Mouse (Mus musculus): ENCODE data around the gene Stard13. TPM values are rescaled to one million over a fixed set of nuclear protein-coding genes. Genes with fewer than 3 reads are reported as not detected.

Gene Stard13
- polyA plus RNA-seq, 1 experiment: 7.1 TPM

GRCm38 (mm10) chr5:151133744-151134143, 99.9 kb downstream of the Stard13 start:
- Histone ChIP-seq H3K9me3 (replicated peaks; ENCODE audit: control insufficient read depth, insufficient read depth, low read length, poor library complexity, severe bottlenecking) (no peaks in the 10 kb centered on the region; the same call in 1 of the 2 replicates), H3K36me3 (ENCODE audit: control insufficient read depth, insufficient read depth, low read length, poor library complexity, severe bottlenecking) (no peaks in the 10 kb centered on the region), H3K9ac (ENCODE audit: low read depth, poor library complexity, severe bottlenecking) (no peak overlapping the region), H3K27ac (ENCODE audit: insufficient read depth, low read length) (no peak overlapping the region), H3K27me3 (ENCODE audit: control insufficient read depth, insufficient read depth, low read length, poor library complexity, severe bottlenecking) (no peaks in the 10 kb centered on the region), H3K4me1 (ENCODE audit: control insufficient read depth, insufficient read depth, low read length) (no peaks in the 10 kb centered on the region), H3K4me3 (ENCODE audit: low read depth, low read length) (no peak overlapping the region)
- TF ChIP-seq CTCF (IDR thresholded peaks at IDR 0.05; ENCODE audit: low read depth, low read length): no peak
- no peak for TF ChIP-seq POLR2A (IDR thresholded peaks at IDR 0.05; ENCODE audit: insufficient read depth, low read length)
- no peak for TF ChIP-seq EP300 (IDR thresholded peaks at IDR 0.05; ENCODE audit: insufficient read depth, low read depth, low read length)

DNA sequence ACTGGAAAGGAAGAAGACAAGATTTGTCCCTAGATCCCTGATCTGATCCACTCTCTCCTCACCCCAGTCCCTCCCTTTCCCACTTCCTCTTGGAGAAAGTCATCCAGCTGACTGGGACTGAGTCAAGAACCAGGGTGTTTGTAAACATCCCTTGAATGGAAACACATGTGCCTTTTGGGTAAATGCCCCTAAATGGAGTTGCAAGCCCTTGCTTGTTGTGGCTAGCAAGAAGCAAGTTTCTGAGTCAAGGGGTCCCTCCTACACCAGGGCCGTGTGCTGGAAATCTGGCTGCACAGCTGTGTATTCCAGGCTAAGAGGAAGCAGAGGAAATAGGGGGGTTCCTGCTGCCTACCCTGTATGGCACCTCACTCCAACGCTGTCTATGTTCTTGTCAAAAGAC, 103.9 kb downstream of the Stard13 start:
- no peak overlapping the region for H3K27ac ChIP-seq (ENCODE audit: insufficient read depth, low read length)

GRCm38 (mm10) chr5:151127298-151127717, 106.3 kb downstream of the Stard13 start:
- Histone ChIP-seq H3K9ac (ENCODE audit: low read depth, poor library complexity, severe bottlenecking) (no peak overlapping the region), H3K4me1 (ENCODE audit: control insufficient read depth, insufficient read depth, low read length) (no peaks in the 10 kb centered on the region), H3K4me3 (ENCODE audit: low read depth, low read length) (no peak overlapping the region), H3K9me3 (replicated peaks; ENCODE audit: control insufficient read depth, insufficient read depth, low read length, poor library complexity, severe bottlenecking) (no peaks in the 10 kb centered on the region), H3K36me3 (ENCODE audit: control insufficient read depth, insufficient read depth, low read length, poor library complexity, severe bottlenecking) (no peaks in the 10 kb centered on the region), H3K27ac (ENCODE audit: insufficient read depth, low read length) (no peak overlapping the region), H3K27me3 (ENCODE audit: control insufficient read depth, insufficient read depth, low read length, poor library complexity, severe bottlenecking) (no peaks in the 10 kb centered on the region; the same call in 1 of the 2 replicates)
- TF ChIP-seq POLR2A (IDR thresholded peaks at IDR 0.05; ENCODE audit: insufficient read depth, low read length) (no peak), EP300 (IDR thresholded peaks at IDR 0.05; ENCODE audit: insufficient read depth, low read depth, low read length) (no peak), CTCF (IDR thresholded peaks at IDR 0.05; ENCODE audit: low read depth, low read length) (no peak)

More for the DNA sequence above, 103.9 kb downstream of the Stard13 start:
- H3K9me3 ChIP-seq (replicated peaks; ENCODE audit: control insufficient read depth, insufficient read depth, low read length, poor library complexity, severe bottlenecking): no peaks in the 10 kb centered on the region
- H3K9ac ChIP-seq (ENCODE audit: low read depth, poor library complexity, severe bottlenecking): no peak overlapping the region
- no peaks in the 10 kb centered on the region for H3K36me3 ChIP-seq (ENCODE audit: control insufficient read depth, insufficient read depth, low read length, poor library complexity, severe bottlenecking)
- no peak for TF ChIP-seq CTCF (IDR thresholded peaks at IDR 0.05; ENCODE audit: low read depth, low read length)
- no peak for TF ChIP-seq POLR2A (IDR thresholded peaks at IDR 0.05; ENCODE audit: insufficient read depth, low read length)
- TF ChIP-seq EP300 (IDR thresholded peaks at IDR 0.05; ENCODE audit: insufficient read depth, low read depth, low read length): no peak
- no peaks in the 10 kb centered on the region for H3K27me3 ChIP-seq (ENCODE audit: control insufficient read depth, insufficient read depth, low read length, poor library complexity, severe bottlenecking)
- no peak overlapping the region for H3K4me3 ChIP-seq (ENCODE audit: low read depth, low read length)
- H3K4me1 ChIP-seq (ENCODE audit: control insufficient read depth, insufficient read depth, low read length): no peaks in the 10 kb centered on the region

DNA sequence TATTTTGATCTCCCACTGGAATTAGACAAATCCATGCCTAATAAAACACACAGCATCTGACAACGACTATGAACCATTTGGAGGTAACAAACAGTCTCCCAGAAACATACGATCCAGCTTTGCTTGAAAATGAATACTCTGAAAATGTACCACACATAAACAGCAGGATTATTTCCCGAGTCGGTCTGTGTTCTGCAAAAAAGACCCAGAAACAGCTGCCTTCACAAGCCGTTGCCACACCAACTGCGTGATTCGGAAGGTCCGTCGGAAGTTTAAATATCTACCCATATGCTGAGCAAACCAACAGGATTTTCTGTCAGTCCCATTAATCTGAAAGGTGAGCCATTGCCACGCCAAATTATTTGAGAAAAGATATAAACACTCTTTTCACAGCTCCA, 107.0 kb downstream of the Stard13 start:
- H3K27me3 ChIP-seq (ENCODE audit: control insufficient read depth, insufficient read depth, low read length, poor library complexity, severe bottlenecking): no peaks in the 10 kb centered on the region; the same call in 1 of the 2 replicates
- no peak overlapping the region for H3K9ac ChIP-seq (ENCODE audit: low read depth, poor library complexity, severe bottlenecking)
- no peaks in the 10 kb centered on the region for H3K9me3 ChIP-seq (replicated peaks; ENCODE audit: control insufficient read depth, insufficient read depth, low read length, poor library complexity, severe bottlenecking)
- no peak overlapping the region for H3K27ac ChIP-seq (ENCODE audit: insufficient read depth, low read length)
- H3K36me3 ChIP-seq (ENCODE audit: control insufficient read depth, insufficient read depth, low read length, poor library complexity, severe bottlenecking): no peaks in the 10 kb centered on the region
- no peaks in the 10 kb centered on the region for H3K4me1 ChIP-seq (ENCODE audit: control insufficient read depth, insufficient read depth, low read length)
- TF ChIP-seq EP300 (IDR thresholded peaks at IDR 0.05; ENCODE audit: insufficient read depth, low read depth, low read length) (no peak), POLR2A (IDR thresholded peaks at IDR 0.05; ENCODE audit: insufficient read depth, low read length) (no peak), CTCF (IDR thresholded peaks at IDR 0.05; ENCODE audit: low read depth, low read length) (no peak)
- H3K4me3 ChIP-seq (ENCODE audit: low read depth, low read length): no peak overlapping the region

DNA sequence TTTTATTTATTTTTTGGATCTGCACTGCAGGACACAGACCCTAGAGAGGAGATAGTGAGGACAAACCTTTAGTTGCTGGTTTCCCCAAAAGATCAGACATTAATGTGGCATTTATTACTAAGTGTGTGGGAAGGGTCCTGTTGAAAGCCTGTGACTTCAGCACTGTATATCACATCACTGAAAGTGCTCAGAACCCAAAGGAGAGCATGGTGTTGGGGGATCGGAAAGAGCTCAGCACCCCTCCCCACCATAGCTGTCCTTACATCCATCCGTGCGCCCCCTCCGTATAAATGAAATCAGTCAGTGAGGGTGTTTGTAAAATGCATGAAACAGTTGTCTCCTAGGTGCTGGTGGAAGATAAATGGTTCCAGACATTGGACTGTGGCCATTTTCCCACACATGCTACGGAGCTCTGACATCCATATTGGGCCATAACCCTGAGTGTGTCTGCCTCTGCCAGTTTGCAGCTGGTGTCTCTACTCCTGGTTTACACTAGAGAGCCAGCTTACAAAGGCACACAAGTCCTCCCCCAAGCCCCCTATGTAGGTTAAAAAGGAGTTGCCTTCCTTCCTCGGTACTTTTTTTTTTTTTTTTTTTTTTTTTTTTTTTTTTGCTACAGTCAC, 107.5 kb downstream of the Stard13 start:
- TF ChIP-seq EP300 (IDR thresholded peaks at IDR 0.05; ENCODE audit: insufficient read depth, low read depth, low read length): no peak
- TF ChIP-seq CTCF (IDR thresholded peaks at IDR 0.05; ENCODE audit: low read depth, low read length): no peak
- no peak for TF ChIP-seq POLR2A (IDR thresholded peaks at IDR 0.05; ENCODE audit: insufficient read depth, low read length)
- Histone ChIP-seq H3K27ac (ENCODE audit: insufficient read depth, low read length) (no peak overlapping the region), H3K27me3 (ENCODE audit: control insufficient read depth, insufficient read depth, low read length, poor library complexity, severe bottlenecking) (no peaks in the 10 kb centered on the region; the same call in 1 of the 2 replicates)

DNA sequence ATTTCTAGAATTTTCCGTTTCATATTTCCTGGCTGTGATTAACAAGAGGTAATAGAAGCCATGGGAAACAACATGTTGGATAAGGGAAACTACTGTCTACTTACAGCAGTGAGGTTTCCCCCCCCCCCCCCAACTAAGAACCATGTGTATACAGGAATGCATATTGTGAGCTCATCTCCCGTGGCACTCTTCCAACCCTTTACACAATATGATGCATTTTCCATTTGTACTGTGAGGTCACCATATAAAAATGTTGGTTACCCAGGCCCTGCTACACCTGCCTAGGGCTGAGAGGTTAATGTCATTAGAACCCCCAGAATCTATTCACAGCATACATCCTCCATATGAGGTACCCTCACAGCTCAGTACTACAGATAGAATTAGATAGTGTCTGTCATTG, 115.8 kb downstream of the Stard13 start:
- H3K27me3 ChIP-seq (ENCODE audit: control insufficient read depth, insufficient read depth, low read length, poor library complexity, severe bottlenecking): no peaks in the 10 kb centered on the region

More for the DNA sequence above, 107.5 kb downstream of the Stard13 start:
- Histone ChIP-seq H3K4me1 (ENCODE audit: control insufficient read depth, insufficient read depth, low read length) (no peaks in the 10 kb centered on the region), H3K9me3 (replicated peaks; ENCODE audit: control insufficient read depth, insufficient read depth, low read length, poor library complexity, severe bottlenecking) (no peaks in the 10 kb centered on the region), H3K36me3 (ENCODE audit: control insufficient read depth, insufficient read depth, low read length, poor library complexity, severe bottlenecking) (no peaks in the 10 kb centered on the region), H3K4me3 (ENCODE audit: low read depth, low read length) (no peak overlapping the region), H3K9ac (ENCODE audit: low read depth, poor library complexity, severe bottlenecking) (no peak overlapping the region)

More for the DNA sequence above, 115.8 kb downstream of the Stard13 start:
- H3K9me3 ChIP-seq (replicated peaks; ENCODE audit: control insufficient read depth, insufficient read depth, low read length, poor library complexity, severe bottlenecking): no peaks in the 10 kb centered on the region
- no peaks in the 10 kb centered on the region for H3K4me1 ChIP-seq (ENCODE audit: control insufficient read depth, insufficient read depth, low read length)
- no peak overlapping the region for H3K9ac ChIP-seq (ENCODE audit: low read depth, poor library complexity, severe bottlenecking)
- no peak overlapping the region for H3K4me3 ChIP-seq (ENCODE audit: low read depth, low read length)
- H3K36me3 ChIP-seq (ENCODE audit: control insufficient read depth, insufficient read depth, low read length, poor library complexity, severe bottlenecking): no peaks in the 10 kb centered on the region
- no peak overlapping the region for H3K27ac ChIP-seq (ENCODE audit: insufficient read depth, low read length)
- TF ChIP-seq EP300 (IDR thresholded peaks at IDR 0.05; ENCODE audit: insufficient read depth, low read depth, low read length): no peak
- TF ChIP-seq POLR2A (IDR thresholded peaks at IDR 0.05; ENCODE audit: insufficient read depth, low read length): no peak
